Mouse (Mus musculus): ENCODE data around the gene Sox13.

The Sox13 gene

GRCm38 (mm10) chr1:133431133-133431532 lies 7.0 kb upstream of the Sox13 start:
- no peak for DNase-seq (ENCODE audit: low spot score)

- DNase-seq (ENCODE audit: low spot score): no peak
Observed at GRCm38 (mm10) chr1:133424547-133425140, 467 bp upstream of the Sox13 start.

GRCm38 (mm10) chr1:133423166-133423542 lies 1.0 kb downstream of the Sox13 start:
- DNase-seq (ENCODE audit: low spot score): no peak

- DNase-seq (ENCODE audit: low spot score): no peak
Observed at GRCm38 (mm10) chr1:133422615-133423161, 1.5 kb downstream of the Sox13 start.

- DNase-seq (ENCODE audit: low spot score): no peak
Observed at GRCm38 (mm10) chr1:133421975-133422570, 2.1 kb downstream of the Sox13 start.

- DNase-seq (ENCODE audit: low spot score): no peak
Observed at GRCm38 (mm10) chr1:133421061-133421460, 3.1 kb downstream of the Sox13 start.

GRCm38 (mm10) chr1:133420491-133420890 lies 3.7 kb downstream of the Sox13 start:
- no peak for DNase-seq (ENCODE audit: low spot score)

- DNase-seq (ENCODE audit: low spot score): no peak
Observed at GRCm38 (mm10) chr1:133419178-133419834, 4.9 kb downstream of the Sox13 start.

GRCm38 (mm10) chr1:133418164-133418800 lies 5.9 kb downstream of the Sox13 start:
- peak; percentile 76 for DNase-seq (ENCODE audit: low spot score)

- DNase-seq (ENCODE audit: low spot score): no peak
Observed at GRCm38 (mm10) chr1:133417539-133417938, 6.6 kb downstream of the Sox13 start.

- no peak for DNase-seq (ENCODE audit: low spot score)
Observed at GRCm38 (mm10) chr1:133417113-133417512, 7.1 kb downstream of the Sox13 start.

- no peak for DNase-seq (ENCODE audit: low spot score)
Observed at GRCm38 (mm10) chr1:133416472-133416871, 7.7 kb downstream of the Sox13 start.

GRCm38 (mm10) chr1:133415505-133415904 lies 8.7 kb downstream of the Sox13 start:
- no peak for DNase-seq (ENCODE audit: low spot score)

GRCm38 (mm10) chr1:133415086-133415485 lies 9.1 kb downstream of the Sox13 start:
- DNase-seq (ENCODE audit: low spot score): no peak

- DNase-seq (ENCODE audit: low spot score): no peak
Observed at GRCm38 (mm10) chr1:133412941-133413340, 11.2 kb downstream of the Sox13 start.

- DNase-seq (ENCODE audit: low spot score): no peak
Observed at GRCm38 (mm10) chr1:133411506-133412147, 12.6 kb downstream of the Sox13 start.

GRCm38 (mm10) chr1:133409786-133410185 lies 14.4 kb downstream of the Sox13 start:
- no peak for DNase-seq (ENCODE audit: low spot score)

- no peak for DNase-seq (ENCODE audit: low spot score)
Observed at GRCm38 (mm10) chr1:133408880-133409516, 15.2 kb downstream of the Sox13 start.

GRCm38 (mm10) chr1:133408321-133408720 lies 15.9 kb downstream of the Sox13 start:
- no peak for DNase-seq (ENCODE audit: low spot score)

GRCm38 (mm10) chr1:133407436-133407835 lies 16.7 kb downstream of the Sox13 start:
- DNase-seq (ENCODE audit: low spot score): no peak

GRCm38 (mm10) chr1:133406614-133407013 lies 17.6 kb downstream of the Sox13 start:
- no peak for DNase-seq (ENCODE audit: low spot score)

- no peak for DNase-seq (ENCODE audit: low spot score)
Observed at GRCm38 (mm10) chr1:133404005-133404404, 20.2 kb downstream of the Sox13 start.
